Mouse (Mus musculus): ENCODE data around the gene Omt2a. TPM values are rescaled to one million over a fixed set of nuclear protein-coding genes. Genes with fewer than 3 reads are reported as not detected.
"Not testable (repeated sequence)": the region's sequence is repeated elsewhere in the genome, so short reads cannot be mapped to it uniquely, and the experiment has no call there.

Gene Omt2a
- polyA plus RNA-seq, 1 experiment from 2014 or later = not detected

- WGBS = 95% methylated on average over 3 of the region's 3 CpGs
- H3K27me3 ChIP-seq (replicated peaks; ENCODE audit: control insufficient read depth, insufficient read depth, low read length) = not testable (repeated sequence)
Observed at GRCm38 (mm10) chr9:78308122-78308521, 6.5 kb downstream of the Omt2a start.

GRCm38 (mm10) chr9:78299143-78299542 is 15.5 kb downstream of the Omt2a start:
- not testable (repeated sequence) for H3K27ac ChIP-seq (ENCODE audit: low read length); H3K9ac ChIP-seq (replicated peaks; ENCODE audit: low read depth, low read length); H3K4me3 ChIP-seq (replicated peaks; ENCODE audit: low read length); H3K36me3 ChIP-seq (ENCODE audit: control insufficient read depth, insufficient read depth); ATAC-seq; H3K4me2 ChIP-seq (ENCODE audit: low read length); H3K4me1 ChIP-seq (replicated peaks; ENCODE audit: control insufficient read depth, insufficient read depth, low read length); H3K9me3 ChIP-seq (ENCODE audit: control insufficient read depth, low read length); H3K27me3 ChIP-seq (replicated peaks; ENCODE audit: control insufficient read depth, insufficient read depth, low read length)
- WGBS = 65% methylated on average over 1 of the region's 1 CpGs

More at GRCm38 (mm10) chr9:78308122-78308521, 6.5 kb downstream of the Omt2a start:
- H3K9ac ChIP-seq (replicated peaks; ENCODE audit: low read depth, low read length); H3K36me3 ChIP-seq (ENCODE audit: control insufficient read depth, insufficient read depth); ATAC-seq; H3K4me1 ChIP-seq (replicated peaks; ENCODE audit: control insufficient read depth, insufficient read depth, low read length); H3K9me3 ChIP-seq (ENCODE audit: control insufficient read depth, low read length); H3K27ac ChIP-seq (ENCODE audit: low read length); H3K4me3 ChIP-seq (replicated peaks; ENCODE audit: low read length); H3K4me2 ChIP-seq (ENCODE audit: low read length): not testable (repeated sequence)

GRCm38 (mm10) chr9:78298232-78298631 is 16.4 kb downstream of the Omt2a start:
- Histone ChIP-seq H3K27ac (ENCODE audit: low read length) (no peak overlapping the region), H3K27me3 (replicated peaks; ENCODE audit: control insufficient read depth, insufficient read depth, low read length) (no peaks in the 10 kb centered on the region), H3K4me2 (ENCODE audit: low read length) (no peak overlapping the region), H3K4me3 (replicated peaks; ENCODE audit: low read length) (no peak overlapping the region), H3K36me3 (ENCODE audit: control insufficient read depth, insufficient read depth) (no peaks in the 10 kb centered on the region), H3K9ac (replicated peaks; ENCODE audit: low read depth, low read length) (no peak overlapping the region), H3K9me3 (ENCODE audit: control insufficient read depth, low read length) (no peaks in the 10 kb centered on the region), H3K4me1 (replicated peaks; ENCODE audit: control insufficient read depth, insufficient read depth, low read length) (no peaks in the 10 kb centered on the region)
- no peak for ATAC-seq
- 79% methylated on average over 1 of the region's 1 CpGs for WGBS

- not testable (repeated sequence) for H3K36me3 ChIP-seq (ENCODE audit: control insufficient read depth, insufficient read depth); H3K4me2 ChIP-seq (ENCODE audit: low read length); H3K9me3 ChIP-seq (ENCODE audit: control insufficient read depth, low read length); H3K9ac ChIP-seq (replicated peaks; ENCODE audit: low read depth, low read length); H3K4me1 ChIP-seq (replicated peaks; ENCODE audit: control insufficient read depth, insufficient read depth, low read length); H3K27ac ChIP-seq (ENCODE audit: low read length); H3K27me3 ChIP-seq (replicated peaks; ENCODE audit: control insufficient read depth, insufficient read depth, low read length); H3K4me3 ChIP-seq (replicated peaks; ENCODE audit: low read length)
- ATAC-seq = peak; percentile 28; the same call in 1 of the 2 replicates
- 9% methylated on average over 6 of the region's 6 CpGs for WGBS
Observed at GRCm38 (mm10) chr9:78296089-78296488, 18.5 kb downstream of the Omt2a start.

GRCm38 (mm10) chr9:78294781-78295180 is 19.8 kb downstream of the Omt2a start:
- not testable (repeated sequence) for H3K9me3 ChIP-seq (ENCODE audit: control insufficient read depth, low read length); H3K4me3 ChIP-seq (replicated peaks; ENCODE audit: low read length); H3K4me2 ChIP-seq (ENCODE audit: low read length); ATAC-seq; H3K4me1 ChIP-seq (replicated peaks; ENCODE audit: control insufficient read depth, insufficient read depth, low read length); H3K36me3 ChIP-seq (ENCODE audit: control insufficient read depth, insufficient read depth); H3K27me3 ChIP-seq (replicated peaks; ENCODE audit: control insufficient read depth, insufficient read depth, low read length); H3K9ac ChIP-seq (replicated peaks; ENCODE audit: low read depth, low read length); H3K27ac ChIP-seq (ENCODE audit: low read length)
- WGBS = 78% methylated on average over 4 of the region's 7 CpGs

- not testable (repeated sequence) for H3K4me1 ChIP-seq (replicated peaks; ENCODE audit: control insufficient read depth, insufficient read depth, low read length); H3K4me2 ChIP-seq (ENCODE audit: low read length); H3K27ac ChIP-seq (ENCODE audit: low read length); H3K9ac ChIP-seq (replicated peaks; ENCODE audit: low read depth, low read length); H3K4me3 ChIP-seq (replicated peaks; ENCODE audit: low read length); ATAC-seq; H3K36me3 ChIP-seq (ENCODE audit: control insufficient read depth, insufficient read depth); H3K9me3 ChIP-seq (ENCODE audit: control insufficient read depth, low read length); H3K27me3 ChIP-seq (replicated peaks; ENCODE audit: control insufficient read depth, insufficient read depth, low read length)
- WGBS = 83% methylated on average over 1 of the region's 1 CpGs
Observed at GRCm38 (mm10) chr9:78293683-78294082, 20.9 kb downstream of the Omt2a start.

- not testable (repeated sequence) for H3K4me3 ChIP-seq (replicated peaks; ENCODE audit: low read length); H3K9ac ChIP-seq (replicated peaks; ENCODE audit: low read depth, low read length); H3K27ac ChIP-seq (ENCODE audit: low read length); H3K27me3 ChIP-seq (replicated peaks; ENCODE audit: control insufficient read depth, insufficient read depth, low read length); H3K36me3 ChIP-seq (ENCODE audit: control insufficient read depth, insufficient read depth); H3K4me1 ChIP-seq (replicated peaks; ENCODE audit: control insufficient read depth, insufficient read depth, low read length); H3K4me2 ChIP-seq (ENCODE audit: low read length); ATAC-seq; H3K9me3 ChIP-seq (ENCODE audit: control insufficient read depth, low read length)
- WGBS = 88% methylated on average over 7 of the region's 8 CpGs
Observed at GRCm38 (mm10) chr9:78292462-78292861, 22.1 kb downstream of the Omt2a start.

- H3K27ac ChIP-seq (ENCODE audit: low read length); H3K9ac ChIP-seq (replicated peaks; ENCODE audit: low read depth, low read length); ATAC-seq; H3K27me3 ChIP-seq (replicated peaks; ENCODE audit: control insufficient read depth, insufficient read depth, low read length); H3K36me3 ChIP-seq (ENCODE audit: control insufficient read depth, insufficient read depth); H3K9me3 ChIP-seq (ENCODE audit: control insufficient read depth, low read length); H3K4me1 ChIP-seq (replicated peaks; ENCODE audit: control insufficient read depth, insufficient read depth, low read length); H3K4me3 ChIP-seq (replicated peaks; ENCODE audit: low read length); H3K4me2 ChIP-seq (ENCODE audit: low read length): not testable (repeated sequence)
- 84% methylated on average over 3 of the region's 3 CpGs for WGBS
Observed at GRCm38 (mm10) chr9:78289723-78290122, 24.9 kb downstream of the Omt2a start, which contains the start of gene Gm10639. Gene Gm10639, plus strand, starts transcription at chr9:78289923.

- not testable (repeated sequence) for H3K4me2 ChIP-seq (ENCODE audit: low read length); H3K4me3 ChIP-seq (replicated peaks; ENCODE audit: low read length); H3K36me3 ChIP-seq (ENCODE audit: control insufficient read depth, insufficient read depth); ATAC-seq; H3K27ac ChIP-seq (ENCODE audit: low read length); H3K9ac ChIP-seq (replicated peaks; ENCODE audit: low read depth, low read length); H3K9me3 ChIP-seq (ENCODE audit: control insufficient read depth, low read length); H3K27me3 ChIP-seq (replicated peaks; ENCODE audit: control insufficient read depth, insufficient read depth, low read length); H3K4me1 ChIP-seq (replicated peaks; ENCODE audit: control insufficient read depth, insufficient read depth, low read length)
- 88% methylated on average over 1 of the region's 1 CpGs for WGBS
Observed at GRCm38 (mm10) chr9:78289063-78289462, 25.5 kb downstream of the Omt2a start.

GRCm38 (mm10) chr9:78282002-78282711 is 32.4 kb downstream of the Omt2a start:
- not testable (repeated sequence) for H3K4me2 ChIP-seq (ENCODE audit: low read length); H3K4me1 ChIP-seq (replicated peaks; ENCODE audit: control insufficient read depth, insufficient read depth, low read length); ATAC-seq; H3K9ac ChIP-seq (replicated peaks; ENCODE audit: low read depth, low read length); H3K27ac ChIP-seq (ENCODE audit: low read length); H3K27me3 ChIP-seq (replicated peaks; ENCODE audit: control insufficient read depth, insufficient read depth, low read length); H3K36me3 ChIP-seq (ENCODE audit: control insufficient read depth, insufficient read depth); H3K9me3 ChIP-seq (ENCODE audit: control insufficient read depth, low read length); H3K4me3 ChIP-seq (replicated peaks; ENCODE audit: low read length)
- 86% methylated on average over 4 of the region's 4 CpGs for WGBS
